Mouse (Mus musculus): ENCODE results near the gene Col4a3bp.

Col4a3bp gene

GRCm38 (mm10) chr13:96542081-96542889, at the start of gene Col4a3bp, which contains the start of gene Polk:
TSS of gene Col4a3bp (plus strand) at chr13:96542618.
TSS of gene Polk (minus strand) at chr13:96542579.
- in situ Hi-C loops (cut with MboI, MseI), result loop anchor here (5.0 kb wide), 1 partner anchor 55 kb away; no protein-coding TSS in a partner anchor

GRCm38 (mm10) chr13:96496630-96497029, 45.8 kb upstream of the Col4a3bp start:
- in situ Hi-C loops (cut with MboI, MseI), result no loop called here

DNA sequence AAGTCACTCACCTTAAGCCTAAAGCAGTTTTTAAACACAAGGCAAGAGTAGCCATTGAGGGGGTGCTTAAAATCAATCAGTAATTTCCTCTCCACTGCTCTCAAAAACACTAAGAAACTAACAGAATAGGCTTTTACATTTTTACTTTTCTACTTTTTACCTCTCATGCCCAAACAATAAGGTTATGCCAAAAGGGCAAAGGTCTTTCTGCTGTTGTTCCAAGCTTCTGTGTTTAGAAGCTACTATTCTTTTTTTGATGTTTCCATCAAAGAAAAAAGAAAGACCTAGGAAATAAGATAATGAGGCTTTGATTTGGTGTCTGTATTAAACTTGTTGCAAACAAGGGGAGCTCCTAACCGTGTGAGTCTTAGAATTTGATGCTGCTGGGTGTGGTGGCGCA, 42.5 kb upstream of the Col4a3bp start:
- in situ Hi-C loops (cut with MboI, MseI), result no loop called here

DNA sequence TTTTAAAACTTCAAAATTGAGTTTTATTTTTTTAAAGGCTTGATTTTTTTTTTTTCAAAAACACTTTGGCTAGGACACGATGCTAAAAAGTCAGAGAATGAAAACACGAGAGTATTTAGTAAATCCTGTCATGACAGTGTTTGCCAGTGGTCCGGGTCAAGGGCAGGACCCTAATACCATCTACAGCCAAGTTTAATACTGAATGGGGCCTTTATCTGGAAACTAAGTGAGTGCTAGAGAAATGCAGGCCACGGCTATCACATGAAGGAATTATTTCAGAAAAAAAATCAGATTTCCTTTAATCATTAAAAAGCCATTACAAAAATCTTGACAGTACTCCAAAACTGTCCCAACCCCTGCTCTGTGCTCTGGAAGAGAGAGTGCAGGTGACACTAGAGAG, 36.8 kb upstream of the Col4a3bp start:
- in situ Hi-C loops (cut with MboI, MseI), result no loop called here

DNA sequence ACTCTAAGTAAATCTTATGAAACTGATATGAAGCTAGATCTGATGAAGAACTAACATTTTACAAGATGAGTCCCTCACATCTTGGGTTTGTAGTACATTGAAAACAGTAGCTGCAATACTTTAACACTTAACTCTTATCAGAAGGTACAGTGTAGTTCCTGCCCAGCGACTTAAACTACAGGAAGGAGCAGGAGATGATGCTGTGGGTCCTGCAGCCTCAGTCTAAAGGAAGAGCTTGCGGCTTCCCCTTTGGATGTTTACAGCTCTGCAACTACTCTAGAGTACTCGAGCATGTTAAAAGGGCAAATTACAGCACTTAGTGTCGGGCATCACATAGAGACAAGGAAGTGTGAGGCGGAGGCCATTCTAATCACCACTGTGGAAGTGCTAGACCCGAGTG, 36.1 kb upstream of the Col4a3bp start:
- in situ Hi-C loops (cut with MboI, MseI), result no loop called here

- in situ Hi-C loops (cut with MboI, MseI), result no loop called here
Observed at GRCm38 (mm10) chr13:96507541-96507940, 34.9 kb upstream of the Col4a3bp start.

DNA sequence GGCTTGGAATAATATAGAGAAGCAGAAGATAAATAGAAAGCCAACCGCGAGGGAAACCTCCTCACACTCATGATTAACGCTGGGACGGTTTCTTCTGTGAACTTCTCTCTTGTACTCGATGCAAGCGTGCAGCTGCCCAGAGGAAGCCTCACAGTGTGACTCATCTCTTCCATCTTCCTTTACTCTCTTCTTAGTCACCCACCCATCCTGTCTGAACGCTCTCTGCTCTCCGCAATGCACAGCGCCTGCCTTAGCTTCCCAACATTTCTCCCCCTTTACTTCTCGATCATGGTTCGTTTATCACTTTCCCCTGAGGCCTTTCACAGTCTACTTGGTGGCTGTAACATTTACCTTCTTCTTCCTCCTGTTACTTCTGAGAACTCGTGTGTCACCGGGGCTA, 31.8 kb upstream of the Col4a3bp start:
- in situ Hi-C loops (cut with MboI, MseI), result no loop called here

GRCm38 (mm10) chr13:96511262-96511661, 31.2 kb upstream of the Col4a3bp start:
- in situ Hi-C loops (cut with MboI, MseI), result no loop called here

DNA sequence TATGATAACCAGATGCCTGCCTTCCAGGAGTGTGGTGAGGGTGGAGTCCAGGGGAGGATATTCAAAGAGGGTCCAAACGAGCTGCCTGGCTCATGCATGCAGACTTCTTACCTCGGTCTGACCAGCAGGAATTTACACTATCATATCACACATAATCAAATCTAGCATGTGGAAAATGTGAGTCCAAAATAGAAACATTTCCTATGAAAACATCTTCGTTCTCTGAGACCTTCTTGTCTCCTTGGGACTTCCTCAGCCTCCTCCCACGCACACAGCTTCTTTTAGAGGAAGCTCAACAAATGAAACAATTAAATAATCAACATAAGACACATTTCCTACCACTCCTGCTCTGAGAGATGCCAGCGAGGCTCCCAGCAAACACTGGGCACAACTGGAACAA, 30.5 kb upstream of the Col4a3bp start:
- in situ Hi-C loops (cut with MboI, MseI), result no loop called here

DNA sequence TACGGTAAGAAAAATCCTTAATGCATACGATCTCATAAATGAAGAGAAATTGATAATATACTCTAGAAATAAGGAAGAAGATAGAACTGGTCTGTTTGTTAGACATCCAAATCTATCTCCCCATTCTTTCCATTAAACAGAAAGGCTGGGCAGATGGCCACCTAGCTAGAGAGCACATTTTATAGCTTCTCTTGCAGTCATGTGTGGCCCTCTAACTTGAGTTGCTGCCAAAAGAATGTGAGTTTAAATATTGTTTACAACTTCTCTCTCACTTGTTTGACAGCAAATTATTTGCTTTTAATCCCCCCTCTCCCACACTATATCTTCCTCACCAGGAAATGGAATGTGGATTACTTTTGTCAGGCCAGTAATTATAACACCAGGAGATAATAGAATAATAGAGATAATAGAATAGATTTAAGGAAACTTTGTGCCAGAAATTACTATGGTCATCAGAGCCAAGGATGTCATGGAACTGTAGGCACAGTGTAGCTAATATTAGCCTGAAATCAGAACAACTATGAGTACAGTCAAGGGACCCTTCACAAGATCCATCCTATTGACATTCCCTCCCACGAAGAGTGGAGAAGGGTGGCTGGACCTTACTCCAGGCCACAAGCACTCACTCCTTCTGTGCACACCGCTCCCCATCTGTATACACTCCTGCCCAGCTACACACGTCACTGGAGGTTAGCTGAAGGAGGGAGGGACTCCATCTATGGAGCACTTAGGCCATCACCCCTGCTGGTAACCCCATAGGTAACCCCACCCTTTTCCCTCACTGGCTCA, 28.1 kb upstream of the Col4a3bp start:
- in situ Hi-C loops (cut with MboI, MseI), result no loop called here

GRCm38 (mm10) chr13:96516249-96516648, 26.2 kb upstream of the Col4a3bp start:
- in situ Hi-C loops (cut with MboI, MseI), result no loop called here

DNA sequence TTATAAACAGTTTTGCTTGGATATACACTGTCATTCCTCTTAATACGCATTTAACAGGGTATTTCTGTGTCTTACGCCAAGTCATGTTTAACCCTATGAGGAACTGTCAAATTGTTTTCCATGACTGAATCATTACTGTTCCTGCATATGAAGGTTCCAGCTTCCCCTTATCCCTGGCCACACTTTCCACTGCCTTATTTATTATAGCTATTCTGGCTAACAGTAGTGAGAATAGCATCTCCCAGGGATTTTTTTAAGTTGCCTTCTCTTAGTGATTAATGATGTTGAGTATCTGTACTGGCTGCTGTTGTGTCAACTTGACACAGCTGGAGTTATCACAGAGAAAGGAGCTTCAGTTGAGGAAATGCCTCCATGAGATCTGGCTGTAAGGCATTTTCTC, 25.1 kb upstream of the Col4a3bp start:
- in situ Hi-C loops (cut with MboI, MseI), result no loop called here

DNA sequence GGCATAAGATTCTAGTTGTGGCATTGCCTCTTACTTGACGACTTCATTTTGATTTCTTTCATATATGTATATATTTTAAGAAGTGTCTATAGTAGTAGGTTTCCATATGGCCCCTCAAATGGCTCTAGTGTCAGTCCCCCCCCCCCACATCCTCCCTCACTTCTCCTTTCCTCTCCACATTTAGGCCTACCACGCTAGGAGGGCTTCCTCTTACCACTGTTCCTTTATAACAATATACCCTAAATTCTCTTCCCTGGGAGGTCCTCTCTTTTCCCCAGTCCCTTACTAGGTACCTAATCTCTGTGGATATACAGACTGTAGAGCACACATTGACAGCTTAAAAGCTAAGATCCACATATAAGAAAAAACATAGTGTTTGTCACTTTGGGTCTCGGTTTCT, 21.1 kb upstream of the Col4a3bp start:
- in situ Hi-C loops (cut with MboI, MseI), result no loop called here

DNA sequence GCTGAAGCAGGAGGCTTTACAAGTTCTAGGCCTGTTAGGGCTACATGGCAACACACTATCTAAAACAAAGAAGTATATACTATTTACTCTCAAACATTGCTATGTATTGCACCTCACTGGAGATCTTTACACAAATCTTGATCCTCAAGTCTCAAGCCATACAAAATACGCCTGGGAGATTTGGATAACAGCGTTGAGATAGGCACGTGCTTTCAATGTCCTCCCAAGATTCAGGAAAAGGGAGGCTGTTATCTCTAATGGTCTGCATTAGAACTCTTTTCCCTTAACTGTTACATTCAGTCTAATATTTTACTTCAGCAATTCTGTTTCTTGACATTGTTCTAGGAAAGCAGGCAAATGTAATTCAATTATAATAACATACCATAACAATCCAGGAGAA, 15.4 kb upstream of the Col4a3bp start:
- in situ Hi-C loops (cut with MboI, MseI), result no loop called here

DNA sequence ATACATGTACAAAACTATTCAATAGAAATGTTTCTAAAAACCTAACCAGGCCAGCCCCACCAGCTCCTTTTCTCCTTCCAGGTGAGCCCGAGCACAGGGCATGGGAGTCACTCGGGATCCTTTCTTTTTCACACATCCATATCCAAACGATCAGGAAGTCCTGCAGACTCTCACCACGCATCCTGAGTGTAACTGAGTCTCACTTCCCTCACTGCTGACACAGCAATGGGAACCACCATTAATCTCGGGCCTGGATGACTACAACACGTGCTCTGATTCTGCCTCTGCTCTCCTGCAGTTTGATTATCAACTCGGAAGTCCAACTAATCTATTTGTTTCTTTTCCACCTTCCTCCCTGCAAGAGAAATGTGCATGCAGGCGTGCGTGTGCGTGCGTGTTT, 14.6 kb upstream of the Col4a3bp start:
- in situ Hi-C loops (cut with MboI, MseI), result no loop called here

- in situ Hi-C loops (cut with MboI, MseI), result no loop called here
Observed at GRCm38 (mm10) chr13:96528776-96529175, 13.6 kb upstream of the Col4a3bp start.

- in situ Hi-C loops (cut with MboI, MseI), result no loop called here
Observed at GRCm38 (mm10) chr13:96529542-96529941, 12.9 kb upstream of the Col4a3bp start.

DNA sequence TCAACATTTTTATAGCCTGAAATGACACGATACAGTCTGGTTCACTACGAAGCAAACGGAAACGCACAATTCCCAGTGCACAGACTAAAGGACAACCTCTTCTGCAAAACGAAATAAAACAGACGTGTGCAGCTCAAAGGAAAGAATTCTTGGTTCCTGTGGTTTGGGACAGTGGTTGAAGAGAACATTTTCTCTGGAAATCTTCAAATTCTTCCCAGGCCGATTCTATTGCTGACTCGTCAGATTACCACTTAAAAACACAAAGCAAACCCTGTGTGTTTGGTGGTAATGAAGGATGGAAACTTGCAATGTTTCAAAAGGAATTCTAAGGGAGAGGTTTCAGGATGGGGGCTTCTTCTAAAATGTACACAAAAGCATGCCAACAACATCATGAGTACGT, 12.4 kb upstream of the Col4a3bp start:
- in situ Hi-C loops (cut with MboI, MseI), result no loop called here

DNA sequence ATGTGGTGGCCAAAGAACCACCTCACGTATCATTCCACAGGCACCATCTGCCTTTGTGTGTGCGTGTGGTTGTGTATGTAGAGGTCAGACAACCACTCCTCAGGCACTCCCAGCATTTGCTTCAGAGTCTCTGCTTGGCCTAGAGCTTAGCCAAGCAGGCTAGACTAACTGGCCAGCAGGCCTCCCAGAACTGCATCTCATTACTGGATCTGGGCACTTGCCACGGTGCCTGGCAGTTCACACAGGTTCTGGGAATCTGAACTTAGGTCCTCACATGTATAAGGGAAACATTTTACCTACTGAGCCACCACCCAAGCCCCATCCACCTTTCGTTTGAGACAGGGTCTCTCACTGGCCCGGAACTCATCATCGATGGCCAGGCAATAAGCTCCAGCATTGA, 10.2 kb upstream of the Col4a3bp start:
- in situ Hi-C loops (cut with MboI, MseI), result no loop called here

DNA sequence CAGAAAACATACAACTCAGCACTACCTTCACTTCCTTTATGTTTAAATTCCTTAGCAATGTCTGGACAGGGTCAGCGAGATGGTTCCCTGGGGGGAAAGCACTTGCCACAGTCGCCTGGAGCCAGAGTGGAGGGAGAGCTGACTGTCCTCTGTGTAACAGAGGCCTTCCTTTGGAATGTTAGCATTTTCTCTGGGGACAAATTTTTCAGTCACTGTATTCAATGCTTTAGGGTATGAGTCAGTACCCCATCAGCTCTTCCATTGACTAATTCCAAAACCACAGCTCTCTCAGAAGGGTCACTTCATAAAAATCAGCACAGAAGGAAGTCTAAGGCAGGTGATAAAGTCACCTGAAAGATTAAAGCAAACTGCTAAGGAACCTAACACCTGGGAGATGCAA, 8.7 kb upstream of the Col4a3bp start:
- in situ Hi-C loops (cut with MboI, MseI), result no loop called here

DNA sequence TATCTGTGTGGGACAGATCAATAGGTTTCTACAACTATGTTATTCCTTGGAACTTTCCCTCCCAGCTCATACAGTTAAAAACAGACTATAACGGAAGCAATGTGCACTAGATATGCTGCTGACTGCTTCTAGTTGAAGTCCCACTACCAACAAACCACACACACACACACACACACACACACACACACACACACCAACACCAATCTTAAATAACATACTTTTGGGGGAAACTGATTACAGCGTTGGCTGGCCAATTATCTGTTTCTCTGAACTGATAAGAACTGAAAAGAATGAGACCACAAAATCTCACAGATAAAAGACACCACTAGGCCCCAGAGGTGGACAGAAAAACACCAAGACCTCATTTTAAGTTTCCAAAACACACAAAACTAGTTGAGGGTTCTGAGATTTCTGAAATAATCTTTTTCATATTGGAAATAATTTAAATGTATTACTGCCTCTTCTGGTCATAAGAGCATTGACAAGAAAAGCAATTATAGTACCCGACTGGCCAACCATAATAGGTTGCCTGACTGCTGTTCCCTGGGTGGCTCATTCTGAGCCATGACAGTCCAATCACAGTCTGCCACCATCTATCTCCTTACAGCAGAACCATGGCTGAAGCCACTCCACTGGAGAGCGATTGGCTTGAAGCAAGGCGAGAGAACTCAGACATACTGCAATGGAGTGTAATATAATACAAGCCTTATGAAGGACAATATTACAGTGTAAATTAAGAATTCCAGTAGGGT, 5.4 kb upstream of the Col4a3bp start:
- in situ Hi-C loops (cut with MboI, MseI), result no loop called here

- in situ Hi-C loops (cut with MboI, MseI), result no loop called here
Observed at GRCm38 (mm10) chr13:96538103-96538502, 4.3 kb upstream of the Col4a3bp start.

Data from T-helper 1 cell (primary cell).